Mouse (Mus musculus) bone marrow macrophage, adult 2 months (primary cell): ENCODE results near the gene Caly.

Experiments
- CTCF ChIP-seq: IDR thresholded peaks from 2 replicates; pipeline ENCODE4 v1.5.1; 2012; ENCODE audit warnings: low read depth, mild to moderate bottlenecking, low read length, moderate library complexity
- POLR2A ChIP-seq: IDR thresholded peaks from 2 replicates; pipeline ENCODE4 v1.6.1; 2012; ENCODE audit warnings: mild to moderate bottlenecking, low read depth, low read length, borderline replicate concordance

DNA sequence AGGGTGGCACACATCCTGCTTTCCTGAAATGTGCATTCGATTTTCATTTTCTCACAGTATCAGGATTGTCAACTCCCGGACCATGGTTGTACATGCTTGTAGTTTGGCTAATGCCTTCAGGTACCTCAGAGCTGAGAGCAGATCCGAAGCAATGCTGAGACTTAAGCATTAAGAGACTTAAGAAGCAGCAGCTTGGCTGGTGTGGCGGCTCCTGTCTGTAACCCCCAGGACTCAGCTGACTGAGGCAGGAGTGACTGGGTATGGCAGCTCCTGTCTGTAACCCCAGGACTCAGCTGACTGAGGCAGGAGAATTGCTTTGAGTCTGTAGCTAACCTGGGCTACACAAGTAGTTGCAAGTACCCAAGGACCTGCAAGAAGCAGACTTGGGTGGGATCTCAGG, 36.8 kb downstream of the Caly start:
- TF ChIP-seq POLR2A (no peak), CTCF (no peak)
